Mouse (Mus musculus) adrenal gland, postnatal 25 days (tissue): ENCODE measurements around the gene Ddx24. TPM values are rescaled to one million over a fixed set of nuclear protein-coding genes. Genes with fewer than 3 reads are reported as not detected.

Experiments
- total RNA-seq: library from RNA; stranded (reverse); gene quantifications from 2 replicates; pipeline ENCODE4 v1.2.3, GENCODE M21; 2021

Gene Ddx24
- total RNA-seq, 1 experiment from 2014 or later, result 109 TPM

Other genes with a start within 250 kb of the Ddx24 start
- 1.4 and 1.8 TPM in 2 replicates for gene Prima1, start 183.7 kb downstream of the Ddx24 start, total RNA-seq
- gene Fam181a, start 114.9 kb downstream of the Ddx24 start, total RNA-seq, result not detected in 2 replicates
- 0.85 and 1.4 TPM in 2 replicates for gene Asb2, start 69.8 kb downstream of the Ddx24 start, total RNA-seq
- 3.5 and 3.9 TPM in 2 replicates for gene Otub2, start 37.1 kb downstream of the Ddx24 start, total RNA-seq
- 1.3 and 1.6 TPM in 2 replicates for gene 9330161L09Rik, start 18.0 kb downstream of the Ddx24 start, total RNA-seq
- 843 and 1,153 TPM in 2 replicates for gene Ifi27, start 8.4 kb upstream of the Ddx24 start, total RNA-seq
- 30.3 and 36.9 TPM in 2 replicates for gene Ifi27l2a, start 17.9 kb upstream of the Ddx24 start, total RNA-seq
- gene Ifi27l2b, start 31.4 kb upstream of the Ddx24 start, total RNA-seq, result not detected in 2 replicates
- gene Ppp4r4, start 106.5 kb upstream of the Ddx24 start, total RNA-seq, result 5.3 and 5.4 TPM in 2 replicates
- gene Serpina10, start 205.6 kb upstream of the Ddx24 start, total RNA-seq, result 0.36 and 2.9 TPM in 2 replicates
- gene Serpina6, start 231.4 kb upstream of the Ddx24 start, total RNA-seq, result 0.39 and 3.9 TPM in 2 replicates